Mouse (Mus musculus) thymus, postnatal 36 days (tissue): ENCODE data around the gene Tgfb2.

Source experiments
- DNase-seq, 2 experiments: peaks; one replicate each; pipeline ENCODE4 v3.0.0; 2022; ENCODE audit warnings: mixed read lengths in 2 of 2

Gene Tgfb2

DNA sequence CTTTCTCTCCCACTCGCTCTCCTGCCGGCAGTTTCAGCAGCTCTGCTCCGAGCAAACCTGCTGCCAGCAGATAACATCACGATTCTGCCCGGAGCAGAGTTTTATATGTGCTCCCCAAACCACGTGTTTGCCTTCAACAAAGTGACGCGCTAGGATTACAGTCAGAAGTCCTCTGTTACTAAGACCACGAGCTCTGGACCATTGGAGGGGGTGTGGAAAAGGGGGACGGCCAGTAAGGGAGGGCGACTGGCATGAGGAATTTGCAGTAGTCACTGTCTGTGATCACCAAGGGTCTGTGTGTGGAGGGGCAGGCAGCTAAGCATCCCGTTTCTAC lies at the start of gene Tgfb2:
Gene Tgfb2, minus strand, starts transcription at position 75 of the 334 bp plus-strand sequence.
- DNase-seq = no peak

DNA sequence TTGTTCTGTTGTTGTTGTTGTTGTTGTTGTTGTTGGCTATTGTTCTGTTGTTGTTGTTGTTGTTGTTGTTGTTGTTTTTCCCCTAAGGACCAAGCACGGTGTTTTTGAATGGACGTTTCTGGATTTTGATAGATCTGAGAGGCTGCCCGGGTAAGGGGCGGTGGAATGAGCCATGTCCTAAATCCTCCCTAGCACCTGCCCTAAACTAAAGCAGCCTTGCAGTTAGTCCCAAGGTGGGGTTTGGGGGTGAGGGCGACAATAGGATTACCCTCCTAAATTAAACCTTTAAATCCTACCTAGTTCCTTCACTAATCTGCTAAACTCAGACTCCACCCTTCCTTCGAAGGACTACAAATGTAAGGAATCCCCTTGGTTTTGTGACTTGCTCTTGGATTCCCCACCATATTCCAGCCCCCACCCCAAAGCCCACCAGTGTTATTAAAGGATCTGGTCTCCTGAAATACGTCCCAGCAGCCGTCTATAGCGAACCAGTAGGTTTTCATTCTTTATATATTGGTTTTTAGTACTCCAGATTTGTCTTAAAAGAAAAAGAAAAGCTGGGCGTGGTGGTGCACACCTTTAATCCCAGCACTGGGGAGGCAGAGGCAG lies 44.0 kb upstream of the Tgfb2 start:
- DNase-seq = peak in 1 of 2 experiments; percentile 7

DNA sequence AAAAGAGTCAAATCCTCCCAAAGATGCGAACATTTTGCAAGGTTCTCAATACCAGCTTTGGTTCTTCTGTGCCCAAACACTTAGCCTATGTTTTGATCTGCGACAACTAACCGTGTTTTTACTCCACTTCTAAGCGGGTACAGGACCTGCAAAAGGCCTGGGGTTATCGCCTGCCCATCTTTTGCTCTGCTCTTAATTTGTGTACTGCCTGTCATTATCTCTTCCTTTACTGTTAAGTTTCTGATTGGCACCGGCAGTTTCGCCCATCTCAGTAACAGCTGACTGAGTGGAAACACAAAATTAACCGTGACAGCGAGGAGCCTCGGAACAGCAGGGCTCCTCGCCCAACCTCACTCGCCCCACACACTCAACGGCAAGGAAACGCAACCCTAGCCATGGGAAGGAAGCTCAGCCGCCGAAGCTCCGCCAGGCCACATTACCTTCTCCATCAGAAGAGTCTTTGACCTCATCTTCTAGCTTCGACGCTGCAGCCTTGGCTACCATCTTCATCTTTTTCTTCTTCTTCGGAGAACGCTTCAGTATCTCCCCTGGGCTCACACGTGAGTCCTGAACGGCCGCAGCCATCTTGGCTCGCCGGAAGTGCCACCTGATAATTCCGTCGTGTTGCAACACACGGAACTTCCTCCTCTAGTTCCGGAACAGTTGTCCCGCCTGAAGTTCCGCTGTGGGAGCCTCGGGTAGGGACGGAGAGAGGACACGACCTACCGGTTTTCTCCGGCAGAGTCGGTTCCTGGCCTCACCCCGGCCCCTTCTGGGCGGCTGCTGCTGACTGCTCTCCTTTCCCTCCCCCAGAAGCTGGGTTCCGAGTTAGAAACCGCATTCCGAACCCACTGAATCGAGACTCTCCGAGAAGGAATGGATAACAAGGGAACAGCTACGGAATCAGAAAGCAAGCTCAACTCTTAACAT lies 43.2 kb upstream of the Tgfb2 start, which contains the start of gene Rrp15:
Gene Rrp15, minus strand, starts transcription at position 635 of the 930 bp plus-strand sequence.
- peak; percentile 80 to 83 for DNase-seq

DNA sequence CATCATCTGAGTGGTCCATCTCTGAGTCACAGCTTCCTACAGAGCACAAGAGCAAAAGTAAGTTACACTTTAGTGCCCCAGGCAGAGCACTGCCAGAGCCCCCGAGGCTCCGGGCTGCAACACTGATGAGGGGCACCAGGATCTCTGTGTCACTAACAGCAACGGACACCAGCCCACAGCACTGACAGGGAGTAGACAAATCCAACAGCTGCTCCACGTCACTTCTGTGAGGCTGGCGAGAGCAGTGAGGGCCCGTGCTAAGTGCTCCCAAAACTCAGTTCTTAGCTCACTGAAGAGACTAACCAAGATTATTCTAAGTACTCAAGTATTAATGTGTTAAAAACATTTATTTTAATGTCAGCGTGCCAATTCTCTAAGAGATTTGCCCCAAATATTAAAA lies 34.0 kb upstream of the Tgfb2 start:
- DNase-seq = no peak

DNA sequence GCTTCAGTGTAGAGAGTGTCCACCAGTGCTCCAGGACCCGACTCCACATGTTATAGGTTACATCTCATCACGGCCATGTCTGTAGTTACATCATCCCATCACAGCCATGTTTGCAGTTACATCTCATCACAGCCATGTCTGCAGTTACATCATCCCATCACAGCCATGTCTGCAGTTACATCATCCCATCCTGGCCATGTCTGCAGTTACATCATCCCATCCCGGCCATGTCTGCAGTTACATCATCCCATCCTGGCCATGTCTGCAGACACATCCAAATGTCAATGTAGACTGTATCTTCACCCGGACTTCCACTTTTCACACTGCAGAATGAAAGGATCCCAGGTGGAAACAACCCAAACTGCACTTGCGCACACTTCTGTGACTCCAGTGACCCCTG lies 29.7 kb upstream of the Tgfb2 start:
- DNase-seq = no peak

DNA sequence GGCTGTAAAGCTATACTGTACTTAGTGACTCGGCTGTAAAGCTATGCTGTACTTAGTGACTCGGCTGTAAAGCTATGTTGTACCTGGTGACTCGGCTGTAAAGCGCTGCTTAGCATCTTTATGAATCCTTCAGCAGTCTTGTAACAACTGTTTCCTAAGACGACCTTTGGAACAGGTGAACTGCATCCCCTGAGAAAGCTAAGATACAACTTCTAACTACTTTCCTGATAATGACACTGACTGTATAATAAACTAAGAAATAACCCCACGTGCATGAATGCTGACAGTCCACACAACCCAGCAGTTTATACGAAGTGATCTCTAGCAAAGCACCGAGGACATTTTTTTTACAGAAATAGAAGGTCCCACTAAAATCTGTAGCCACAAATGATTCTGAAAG lies 27.3 kb upstream of the Tgfb2 start:
- no peak for DNase-seq

DNA sequence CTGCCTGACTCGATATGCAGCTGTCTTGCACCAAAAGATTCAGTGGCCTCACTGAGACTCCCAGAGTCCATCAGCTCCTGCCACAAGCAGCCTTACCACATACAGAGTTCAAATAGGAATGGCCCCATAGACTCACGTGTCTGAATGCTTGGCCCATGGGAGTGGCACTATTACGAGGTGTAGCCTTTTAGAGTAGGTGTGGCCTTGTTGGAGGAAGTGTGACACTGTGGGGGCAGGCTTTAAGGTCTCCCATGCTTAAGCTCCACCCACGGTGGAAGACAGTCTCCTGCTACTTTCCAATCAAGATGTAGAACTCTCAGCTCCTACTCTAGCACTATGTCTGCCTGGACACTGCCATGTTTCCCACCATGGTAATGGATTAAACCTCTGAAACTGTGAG lies 23.0 kb upstream of the Tgfb2 start:
- DNase-seq = no peak

DNA sequence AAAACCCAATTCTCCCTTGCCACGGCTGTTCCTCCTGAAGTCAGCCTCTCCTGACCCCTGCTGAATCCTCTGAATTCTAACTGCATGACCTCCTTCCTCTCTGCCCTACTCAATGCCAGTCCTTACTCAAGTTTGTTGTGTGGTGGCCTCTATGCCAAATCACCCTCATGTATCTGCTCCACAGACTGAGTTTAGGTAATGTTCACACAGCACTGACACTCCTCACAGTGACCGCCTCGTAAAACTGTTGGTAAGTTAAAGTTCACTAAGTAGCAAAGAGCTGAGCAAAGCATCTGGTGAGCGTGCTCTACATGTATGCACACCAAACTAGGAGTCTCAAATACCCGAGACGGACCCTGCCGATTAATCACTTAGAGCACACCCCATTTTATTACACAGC lies 20.3 kb upstream of the Tgfb2 start:
- DNase-seq = no peak

DNA sequence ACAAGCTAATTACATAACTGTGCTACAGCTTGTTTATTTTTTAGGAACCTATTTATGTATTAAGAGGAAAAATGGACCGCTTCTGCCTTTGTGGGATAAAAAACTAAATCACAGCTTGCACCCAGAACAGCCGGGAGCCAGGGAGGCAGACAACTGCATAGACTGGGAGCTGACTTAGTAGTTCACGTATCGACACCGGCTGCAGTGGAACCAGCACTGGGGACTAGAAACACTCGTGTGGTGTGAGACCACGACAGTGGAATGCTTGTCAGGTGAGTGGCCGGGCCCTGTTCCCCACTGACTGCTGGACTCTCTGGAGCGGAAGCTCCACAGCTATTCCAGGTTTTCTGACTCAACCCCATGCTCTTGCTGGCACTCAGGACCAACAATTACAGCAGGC lies 16.5 kb upstream of the Tgfb2 start:
- no peak for DNase-seq

DNA sequence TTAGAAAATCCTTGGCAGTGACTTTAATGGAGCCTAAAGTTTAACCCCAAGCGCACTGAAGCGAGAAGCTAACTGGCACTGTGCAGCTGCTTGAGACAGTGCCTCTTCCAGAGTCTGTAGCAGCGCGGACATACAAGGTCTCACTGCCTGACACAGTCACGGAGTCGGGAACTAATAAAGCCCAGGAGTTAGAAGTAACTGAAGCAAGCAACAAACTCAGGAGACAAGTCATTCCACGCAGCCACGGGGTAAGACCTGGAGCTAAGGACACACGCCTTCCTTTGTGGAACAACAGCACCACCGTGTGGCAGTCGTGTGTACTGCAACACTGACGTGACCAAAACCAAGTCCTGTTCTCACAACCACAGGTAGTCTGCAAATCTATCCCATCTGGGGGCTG lies 16.1 kb upstream of the Tgfb2 start:
- peak; percentile 59 to 69 for DNase-seq

DNA sequence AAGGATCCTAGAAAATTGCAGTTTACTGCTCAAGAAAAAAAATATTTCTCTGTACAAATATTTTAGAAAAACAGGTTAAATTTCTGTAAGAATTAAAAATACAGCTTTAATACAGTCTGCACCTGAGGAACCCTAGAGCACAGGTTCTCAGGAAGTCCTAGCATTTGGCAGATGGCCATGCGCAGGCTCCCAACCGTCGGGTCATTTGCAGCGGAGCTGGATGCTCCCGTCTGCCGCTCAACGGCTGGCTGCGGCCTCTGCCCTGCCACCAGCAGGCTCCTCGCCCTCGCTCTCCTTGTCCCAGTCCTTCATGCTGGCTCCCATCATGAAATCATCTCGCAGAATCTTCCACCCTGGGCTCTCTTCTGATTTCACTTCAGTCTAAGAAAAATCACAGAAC lies 15.4 kb upstream of the Tgfb2 start:
- no peak for DNase-seq

DNA sequence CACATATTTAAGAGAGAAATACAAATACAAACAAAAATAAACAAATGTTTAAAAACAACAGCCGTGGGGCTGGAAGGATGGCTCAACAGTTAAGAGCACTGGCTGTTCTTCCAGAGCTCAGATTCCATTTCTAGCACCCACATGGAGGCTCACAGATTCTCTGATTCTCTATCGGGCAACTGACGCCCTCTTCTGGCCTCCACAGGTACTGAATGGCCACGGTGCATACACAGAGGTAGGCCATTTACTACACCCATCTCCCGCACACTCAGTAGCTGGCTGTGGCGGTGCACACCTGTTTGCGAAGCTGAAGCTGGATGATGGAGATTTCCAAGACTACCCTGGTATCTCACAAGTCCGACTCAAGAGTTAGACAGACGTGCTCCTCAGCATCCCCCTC lies 13.9 kb upstream of the Tgfb2 start:
- DNase-seq = no peak

DNA sequence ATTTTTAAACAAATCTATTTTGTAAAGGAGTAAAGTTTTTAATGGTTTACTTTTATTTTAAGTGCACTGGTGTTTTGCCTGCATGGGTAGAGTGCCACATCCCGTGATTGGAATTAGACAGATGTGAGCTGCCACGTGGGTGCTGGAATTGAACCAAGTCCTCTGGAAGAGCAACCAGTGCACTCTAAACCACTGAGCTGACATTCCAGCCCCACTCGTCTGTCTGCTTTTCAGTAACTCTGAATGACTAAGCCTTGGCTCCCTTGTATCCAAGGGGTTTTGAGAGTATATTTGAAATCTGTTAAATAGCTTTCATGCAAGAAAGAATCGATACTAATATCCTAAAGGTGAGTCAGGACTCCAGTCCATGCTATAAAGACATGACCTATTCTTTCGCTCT lies 13.1 kb upstream of the Tgfb2 start:
- DNase-seq = no peak

DNA sequence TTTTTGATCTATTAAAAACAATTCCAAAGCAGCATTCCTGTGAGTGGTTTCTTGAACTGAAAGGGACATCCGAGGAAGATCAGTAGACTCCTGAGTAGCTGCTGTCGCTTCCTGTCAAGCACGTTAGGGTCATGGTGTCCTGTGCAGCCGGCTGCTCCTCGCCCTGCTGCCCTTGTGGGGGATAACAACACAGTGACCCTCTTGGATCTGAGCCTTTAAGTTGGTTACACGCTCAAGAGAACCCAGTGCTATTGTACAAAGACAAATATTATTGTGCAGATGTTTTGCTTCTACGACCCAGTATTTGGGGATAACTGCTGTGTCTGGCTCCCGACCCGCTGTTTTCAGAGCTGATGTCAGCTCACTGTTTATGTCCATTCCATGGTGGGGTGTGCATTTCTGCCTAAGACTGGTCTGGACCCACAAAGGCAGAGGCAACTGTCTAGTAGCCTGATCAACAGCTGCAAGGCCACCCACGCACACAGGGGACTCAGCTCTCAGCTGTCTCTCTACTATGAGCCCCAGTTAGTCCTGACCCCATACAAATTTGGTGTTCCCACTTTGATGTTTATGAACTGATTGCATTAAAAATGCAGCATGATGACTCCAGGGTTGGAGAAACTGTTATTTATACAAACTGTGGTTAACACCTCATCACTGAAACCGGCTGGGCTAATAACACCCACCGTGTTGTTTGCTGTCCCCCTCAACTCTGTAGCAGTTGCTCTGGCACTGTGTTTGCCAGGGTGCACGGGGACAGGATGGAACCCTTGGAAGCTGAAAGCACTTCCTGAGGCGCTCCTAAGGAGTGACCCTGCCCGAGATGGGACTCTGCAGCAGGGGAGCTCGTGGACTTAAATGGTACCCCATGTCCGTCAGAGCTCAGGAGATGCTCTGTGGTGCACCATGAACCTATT lies 9.4 kb upstream of the Tgfb2 start:
- DNase-seq = no peak

DNA sequence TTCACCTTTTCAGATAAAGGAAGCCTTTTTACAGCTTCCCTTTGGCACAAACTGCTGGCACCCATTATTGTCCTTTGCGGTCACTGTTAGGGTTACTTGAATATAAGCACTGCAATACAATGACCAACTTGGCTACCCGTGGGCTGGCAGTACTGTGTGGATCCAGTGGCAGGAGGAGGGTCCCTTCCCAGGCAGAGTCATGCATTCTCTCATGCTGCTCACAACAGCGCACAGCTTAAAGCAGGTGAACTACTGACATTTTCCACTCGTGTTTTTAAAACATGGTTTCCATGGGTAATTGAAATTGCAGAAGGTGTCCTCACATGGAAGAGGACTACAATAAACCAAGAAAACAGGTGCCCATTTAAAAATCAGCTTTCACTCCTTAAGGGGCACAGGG lies 8.4 kb upstream of the Tgfb2 start:
- DNase-seq = no peak

DNA sequence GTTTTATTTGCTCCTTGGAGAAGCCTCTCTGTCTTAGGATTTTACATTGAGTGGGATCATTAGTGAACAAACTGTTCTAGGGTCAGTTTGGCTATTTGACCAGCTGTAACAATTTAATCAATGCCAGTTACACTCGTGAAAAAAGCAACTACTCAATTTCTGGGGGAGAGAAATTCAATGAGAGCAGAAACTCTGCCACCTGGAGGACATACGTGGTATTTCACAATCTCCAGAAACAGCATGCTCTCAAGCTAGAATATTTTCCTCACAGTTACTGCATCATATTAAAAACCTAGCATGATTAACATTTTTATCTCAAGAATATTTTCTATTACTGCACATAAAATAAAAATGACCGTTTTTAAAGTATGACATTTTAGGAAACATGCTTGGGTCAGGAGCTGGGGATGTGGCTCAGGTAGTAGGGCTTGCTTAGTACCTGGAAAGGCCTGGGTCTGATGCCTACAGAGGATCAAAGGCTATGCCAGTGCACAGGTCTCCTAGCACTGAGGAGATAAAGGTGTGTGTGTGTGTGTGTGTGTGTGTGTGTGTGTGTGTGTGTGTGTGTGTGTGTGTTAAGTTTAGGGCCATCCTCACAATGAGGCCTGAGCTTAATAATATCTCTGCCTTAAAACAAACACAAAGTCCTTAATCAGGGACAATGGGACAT lies 7.1 kb upstream of the Tgfb2 start:
- no peak for DNase-seq

DNA sequence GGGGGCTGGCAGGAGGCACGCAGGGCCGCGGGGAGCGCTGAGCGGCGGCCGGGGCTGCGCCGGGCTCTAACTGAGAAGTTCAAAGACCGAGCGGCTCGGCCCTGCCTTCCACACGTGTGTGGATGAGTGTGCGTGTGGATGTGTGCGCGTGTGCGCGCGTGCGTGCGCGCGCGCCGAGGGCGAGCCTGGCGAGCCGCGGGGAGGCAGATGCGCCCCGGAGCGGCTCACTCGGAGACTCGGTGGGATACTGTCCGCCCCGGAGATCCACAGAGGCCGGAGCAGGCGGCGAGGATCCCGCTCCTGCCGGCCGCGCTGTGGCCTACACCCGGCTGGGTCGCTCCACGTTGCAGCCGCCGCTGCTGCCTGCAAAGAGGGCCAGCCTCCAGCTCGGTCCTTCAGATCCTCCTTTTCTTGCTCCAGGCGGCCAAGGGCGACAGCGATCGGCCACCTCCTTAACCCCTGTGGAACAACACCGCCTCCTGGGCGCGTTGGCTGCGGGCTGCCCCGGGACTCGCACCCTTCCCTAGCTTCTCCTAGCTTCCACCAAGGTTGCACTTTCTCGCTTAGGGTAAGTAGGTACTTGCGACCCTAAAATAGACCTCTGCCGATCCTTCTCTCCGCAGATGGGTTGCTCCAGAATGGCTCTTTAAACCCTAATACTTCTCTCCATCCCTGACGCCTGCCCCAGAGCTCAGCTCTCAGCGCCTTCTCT lies 430 bp downstream of the Tgfb2 start:
- peak; percentile 4 to 13 for DNase-seq

DNA sequence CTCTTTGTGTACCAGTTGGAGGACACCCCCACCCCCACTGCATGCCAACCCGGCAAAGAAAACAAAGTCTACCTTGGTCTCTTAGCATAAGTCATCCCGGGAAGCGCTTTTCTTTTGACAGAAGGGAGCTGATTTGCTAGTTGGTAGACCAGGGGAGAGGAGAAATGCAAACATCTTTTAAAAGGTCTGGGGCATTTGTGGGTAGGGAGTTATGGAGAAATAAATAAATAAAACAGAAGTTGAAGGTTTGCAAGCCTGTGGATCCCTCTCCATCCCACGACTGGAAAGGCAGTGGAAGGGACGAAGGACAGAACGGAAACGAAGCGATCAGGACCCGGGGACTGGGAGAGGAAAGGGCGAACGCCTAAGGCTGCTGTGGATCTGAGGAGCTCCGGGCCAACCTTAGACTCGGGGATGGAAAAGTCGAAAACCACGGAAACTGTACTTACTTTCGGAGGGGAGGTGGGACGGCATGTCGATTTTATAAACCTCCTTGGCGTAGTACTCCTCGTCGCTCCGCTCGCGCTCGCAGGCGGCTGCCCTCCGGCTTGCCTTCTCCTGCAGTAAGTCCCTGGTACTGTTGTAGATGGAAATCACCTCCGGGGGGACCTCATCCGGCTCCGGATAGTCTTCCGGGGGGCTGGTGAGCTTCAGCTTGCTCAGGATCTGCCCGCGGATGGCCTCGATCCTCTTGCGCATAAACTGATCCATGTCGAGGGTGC lies 1.6 kb downstream of the Tgfb2 start:
- no peak for DNase-seq

DNA sequence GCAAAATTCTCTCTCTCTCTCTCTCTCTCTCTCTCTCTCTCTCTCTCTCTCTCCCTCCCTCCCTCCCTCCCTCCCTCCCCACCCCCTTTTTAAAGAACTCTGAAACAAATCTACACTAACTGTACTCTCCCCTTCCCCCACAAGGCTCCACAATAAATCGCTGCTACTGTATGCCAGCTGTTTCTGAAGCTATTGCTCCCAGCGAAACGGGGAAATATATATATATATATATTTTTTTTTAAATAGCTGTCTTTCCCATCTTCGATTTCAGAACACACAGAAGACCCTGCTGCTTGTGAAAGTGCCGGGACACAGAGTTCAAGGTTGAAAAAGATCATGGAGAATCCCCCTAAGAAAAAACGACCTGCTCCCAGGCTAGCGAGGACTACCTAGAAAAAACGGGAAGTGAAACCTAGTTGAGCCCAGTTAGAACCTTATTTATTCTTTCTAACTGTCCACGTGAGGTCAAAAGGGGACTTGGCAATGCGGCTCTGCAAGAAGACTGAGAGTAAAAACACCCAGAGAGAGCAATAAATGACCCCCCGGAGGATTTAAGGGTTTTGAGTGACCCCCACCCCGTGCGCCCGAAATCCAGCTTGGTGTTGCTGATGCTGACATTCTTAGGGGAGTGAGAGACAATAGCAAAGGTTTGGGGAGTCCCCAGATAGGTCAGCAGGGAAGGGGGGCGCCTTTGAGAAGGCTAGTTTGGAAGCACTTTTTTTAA lies 2.4 kb downstream of the Tgfb2 start:
- DNase-seq = no peak

DNA sequence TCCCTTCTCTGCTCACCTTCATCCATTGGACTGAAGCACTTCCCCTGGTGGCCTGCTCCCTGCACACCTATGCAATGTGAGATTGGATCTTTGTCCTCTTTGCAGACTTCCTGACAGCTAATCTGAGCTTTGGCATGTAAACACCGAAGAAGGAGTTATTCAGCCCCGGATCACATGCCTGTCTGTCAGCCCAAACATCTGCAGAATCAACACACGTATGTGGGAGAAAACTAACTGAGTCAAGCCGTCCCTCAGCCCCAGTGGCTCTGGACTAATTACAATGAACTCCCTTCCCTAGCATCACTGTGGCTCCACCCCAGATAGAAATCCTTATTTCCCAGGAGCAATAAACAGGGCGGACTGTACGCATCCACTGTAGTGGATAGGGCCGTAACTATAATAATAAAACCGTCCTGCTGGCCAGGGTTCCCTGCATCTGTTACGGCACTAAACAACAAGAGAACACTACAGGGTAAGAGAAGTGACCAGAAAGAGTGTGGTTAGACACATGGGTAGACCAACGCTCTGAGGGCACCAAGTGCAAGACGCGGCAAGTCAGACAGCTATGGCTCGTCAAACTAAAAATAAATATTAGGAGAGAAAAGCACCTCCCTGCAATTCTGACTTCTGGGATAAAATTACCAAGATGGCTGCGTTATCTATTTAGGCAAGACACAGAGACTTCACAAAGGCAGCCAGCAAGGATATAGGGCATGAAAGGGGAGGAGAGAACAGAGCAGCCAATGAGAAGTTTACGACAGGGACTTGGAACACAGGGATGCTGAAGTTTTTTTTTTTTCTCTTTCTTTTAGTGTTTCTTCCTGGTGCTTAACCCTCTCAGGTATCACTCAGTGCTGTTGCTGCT lies 3.2 kb downstream of the Tgfb2 start:
- no peak for DNase-seq
